Mouse (Mus musculus): ENCODE measurements around the gene Nim1k.
A peak's percentile ranks its signal among the peaks of the same experiment; 100 is the strongest.
"Not testable (repeated sequence)": the region's sequence is repeated elsewhere in the genome, so short reads cannot be mapped to it uniquely, and the experiment has no call there.

The Nim1k gene

GRCm38 (mm10) chr13:119727608-119728387, 27.9 kb downstream of the Nim1k start:
- DNase-seq = no peak

- DNase-seq = no peak
Measured at GRCm38 (mm10) chr13:119724541-119724940, 31.1 kb downstream of the Nim1k start.

GRCm38 (mm10) chr13:119723368-119723767, 32.3 kb downstream of the Nim1k start:
- no peak for DNase-seq

- no peak for DNase-seq
Measured at GRCm38 (mm10) chr13:119722447-119722846, 33.2 kb downstream of the Nim1k start.

GRCm38 (mm10) chr13:119716105-119716504, 39.6 kb downstream of the Nim1k start:
- DNase-seq = no peak

GRCm38 (mm10) chr13:119713821-119714220, 41.9 kb downstream of the Nim1k start:
- DNase-seq = no peak

GRCm38 (mm10) chr13:119713107-119713787, 42.4 kb downstream of the Nim1k start:
- no peak for DNase-seq

- no peak for DNase-seq
Measured at GRCm38 (mm10) chr13:119712463-119712862, 43.2 kb downstream of the Nim1k start.

- DNase-seq = no peak
Measured at GRCm38 (mm10) chr13:119710268-119710610, 45.4 kb downstream of the Nim1k start.

GRCm38 (mm10) chr13:119709388-119710267, 46.1 kb downstream of the Nim1k start:
- DNase-seq = no peak

GRCm38 (mm10) chr13:119708941-119709340, 46.7 kb downstream of the Nim1k start:
- DNase-seq = no peak

- DNase-seq = peak; percentile 20
Measured at GRCm38 (mm10) chr13:119707906-119708305, 47.8 kb downstream of the Nim1k start.

- peak; percentile 26 for DNase-seq
Measured at GRCm38 (mm10) chr13:119706953-119707352, 48.7 kb downstream of the Nim1k start.

- DNase-seq = not testable (repeated sequence)
Measured at GRCm38 (mm10) chr13:119706278-119706880, 49.3 kb downstream of the Nim1k start.

GRCm38 (mm10) chr13:119704280-119704679, 51.4 kb downstream of the Nim1k start:
- DNase-seq = no peak

GRCm38 (mm10) chr13:119698436-119698835, 57.2 kb downstream of the Nim1k start:
- DNase-seq = peak; percentile 49

- no peak for DNase-seq
Measured at GRCm38 (mm10) chr13:119696496-119696895, 59.2 kb downstream of the Nim1k start.

GRCm38 (mm10) chr13:119695676-119696075, 60.0 kb downstream of the Nim1k start:
- DNase-seq = no peak

GRCm38 (mm10) chr13:119691958-119692357, 63.7 kb downstream of the Nim1k start:
- DNase-seq = not testable (repeated sequence)

- DNase-seq = peak; percentile 86
Measured at GRCm38 (mm10) chr13:119690876-119691620, 64.6 kb downstream of the Nim1k start.

- DNase-seq = peak; percentile 99
Measured at GRCm38 (mm10) chr13:119690039-119690728, 65.5 kb downstream of the Nim1k start, which contains the start of gene Hmgcs1. Gene Hmgcs1 (plus strand): TSS chr13:119690379.

- no peak for DNase-seq
Measured at GRCm38 (mm10) chr13:119689709-119690038, 66.0 kb downstream of the Nim1k start.

Data from kidney, postnatal 14 days (tissue).